Mouse (Mus musculus) brain, embryonic 14.5 days (tissue): Measurements from ENCODE around the gene Orai3.

Experiments used
- CTCF ChIP-seq: fragments of 200-500 bp; IDR thresholded peaks from 2 replicates; pipeline ENCODE4 v1.5.1; 2012; ENCODE audit warnings: inconsistent platforms, mild to moderate bottlenecking, moderate library complexity, borderline replicate concordance; ENCODE audit not compliant: insufficient read depth, insufficient read length; ENCODE audit errors: extremely low read depth
- POLR2A ChIP-seq: fragments of 200-500 bp; IDR thresholded peaks from 2 replicates; pipeline ENCODE4 v1.6.1; 2012; ENCODE audit warnings: mild to moderate bottlenecking, inconsistent platforms, borderline replicate concordance; ENCODE audit not compliant: poor library complexity, insufficient read depth, insufficient read length, severe bottlenecking; ENCODE audit errors: extremely low read depth

- TF ChIP-seq CTCF: no peak
- no peak for TF ChIP-seq POLR2A
These were observed 17.5 kb upstream of the Orai3 start for GRCm38 (mm10) chr7:127752069-127752468.
